Mouse (Mus musculus) forebrain, embryonic 13.5 days (tissue): Measurements from ENCODE around the gene Ccdc88a. TPM values are rescaled to one million over a fixed set of nuclear protein-coding genes. Genes with fewer than 3 reads are reported as not detected.
A peak's percentile ranks its signal among the peaks of the same experiment; 100 is the strongest.

ENCODE experiments used
- ATAC-seq: fragments of 200-750 bp; cut with Nextera tagmentation; 2 replicates; pipeline ENCODE4 v1.8.0; 2017
- H3K27ac ChIP-seq: fragments of 300-500 bp; sonication (generic); 2 replicates; pipeline ENCODE4 v1.5.1; 2015; ENCODE audit warnings: inconsistent platforms, mild to moderate bottlenecking, moderate library complexity
- H3K27me3 ChIP-seq: fragments of 300-500 bp; sonication (generic); 2 replicates; pipeline ENCODE4 v1.6.1; 2015; ENCODE audit warnings: mild to moderate bottlenecking, inconsistent platforms
- H3K36me3 ChIP-seq: fragments of 300-500 bp; sonication (generic); 2 replicates; pipeline ENCODE4 v1.6.1; 2015; ENCODE audit warnings: mild to moderate bottlenecking, inconsistent platforms; ENCODE audit not compliant: poor library complexity, severe bottlenecking
- H3K4me1 ChIP-seq: fragments of 300-500 bp; sonication (generic); 2 replicates; pipeline ENCODE4 v1.6.1; 2015; ENCODE audit warnings: inconsistent platforms
- H3K4me2 ChIP-seq: fragments of 300-500 bp; sonication (generic); 2 replicates; pipeline ENCODE4 v1.6.1; 2015; ENCODE audit warnings: inconsistent platforms, mild to moderate bottlenecking, moderate library complexity
- H3K4me3 ChIP-seq: fragments of 300-500 bp; sonication (generic); 2 replicates; pipeline ENCODE4 v1.5.1; 2015; ENCODE audit warnings: mild to moderate bottlenecking, inconsistent platforms
- H3K9ac ChIP-seq: fragments of 300-500 bp; sonication (generic); 2 replicates; pipeline ENCODE4 v1.6.1; 2015; ENCODE audit warnings: mild to moderate bottlenecking, inconsistent platforms
- H3K9me3 ChIP-seq: fragments of 300-500 bp; sonication (generic); replicated peaks from 2 replicates; pipeline ENCODE4 v1.6.1; 2016; ENCODE audit warnings: inconsistent platforms
- WGBS: fragments of 180-500 bp; shearing (Covaris S2); methylation state at CpG from one replicate; pipeline ENCODE4 v1.1.7; 2015; 5-methylcytosine and 5-hydroxymethylcytosine counted together
- polyA plus RNA-seq: library from polyadenylated mRNA; unstranded; fragments of >200 nt; fragmentation: Nextera tagmentation; extraction: Ambion mirVana; gene quantifications from 2 replicates; pipeline ENCODE4 v1.2.1, GENCODE M21; 2015

The Ccdc88a gene
- polyA plus RNA-seq, 1 experiment from 2014 or later: 80.6 TPM

DNA sequence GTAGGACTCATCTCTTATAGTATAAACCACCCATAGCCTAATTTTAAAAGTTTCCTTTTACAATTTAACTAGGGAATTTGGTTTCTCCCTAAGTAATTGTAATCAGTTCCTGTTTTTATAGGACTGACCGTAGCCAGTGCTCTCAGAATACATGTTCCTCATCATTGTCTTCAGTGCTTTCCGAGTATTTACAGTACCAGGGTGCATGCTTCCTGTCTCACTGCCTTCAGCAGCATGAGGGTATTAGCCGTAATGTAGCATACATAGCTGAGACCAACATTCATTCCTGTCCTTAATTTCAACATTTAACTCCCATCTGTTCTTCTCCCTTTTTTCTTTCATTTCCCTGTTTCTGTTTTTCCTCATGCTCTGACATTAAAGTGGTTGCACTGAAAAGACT, 123.5 kb downstream of the Ccdc88a start:
- H3K4me3 ChIP-seq: no peak overlapping the region
- H3K9me3 ChIP-seq: no peaks in the 10 kb centered on the region
- no peaks in the 10 kb centered on the region for H3K27me3 ChIP-seq
- WGBS: 87% methylated on average over 3 of the region's 3 CpGs
- H3K36me3 ChIP-seq: peaks cover 45% of the 10 kb centered on the region
- no peak overlapping the region for H3K4me2 ChIP-seq
- H3K9ac ChIP-seq: no peak overlapping the region
- ATAC-seq: no peak
- H3K27ac ChIP-seq: no peak overlapping the region
- no peaks in the 10 kb centered on the region for H3K4me1 ChIP-seq

DNA sequence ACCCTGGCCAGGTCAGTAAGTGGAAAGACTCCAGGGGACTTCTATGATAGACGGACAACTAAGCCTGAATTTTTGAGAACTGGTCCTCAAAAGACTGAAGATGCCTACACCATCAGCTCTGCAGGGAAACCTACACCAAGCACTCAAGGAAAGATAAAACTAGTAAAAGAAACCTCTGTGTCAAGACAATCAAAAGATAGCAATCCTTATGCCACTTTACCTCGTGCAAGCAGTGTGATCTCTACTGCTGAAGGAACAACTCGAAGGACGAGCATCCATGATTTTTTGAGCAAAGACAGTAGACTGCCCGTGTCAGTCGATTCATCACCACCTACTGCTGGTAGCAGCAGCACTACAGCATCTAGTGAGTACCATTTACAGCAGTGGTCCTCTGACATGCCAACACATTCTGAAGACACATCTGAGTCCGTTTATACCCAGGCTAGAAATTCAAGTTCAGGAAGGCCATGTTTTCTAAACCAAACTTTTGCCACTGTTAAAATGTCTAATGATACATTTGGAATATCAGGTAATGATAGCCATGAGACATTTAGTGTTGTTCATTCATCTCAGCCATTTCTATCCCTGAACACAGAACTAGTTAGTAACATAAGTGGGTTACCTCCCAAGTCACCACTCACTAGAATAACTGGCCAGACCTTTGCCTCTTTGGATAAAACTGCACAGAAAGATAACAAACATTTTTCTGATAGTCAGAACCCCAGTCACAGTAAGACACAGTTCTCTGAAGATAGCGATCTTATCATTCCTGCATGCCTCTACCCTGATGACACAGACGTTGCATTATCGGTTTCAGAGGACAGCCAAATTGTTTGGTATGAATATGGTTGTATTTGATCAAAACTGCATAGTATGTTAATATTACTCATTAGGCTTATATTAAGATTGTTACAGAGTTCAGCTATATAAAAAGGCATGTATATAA, 130.8 kb downstream of the Ccdc88a start:
- H3K9me3 ChIP-seq: no peaks in the 10 kb centered on the region
- no peak overlapping the region for H3K27ac ChIP-seq
- H3K36me3 ChIP-seq: peaks cover 39% of the 10 kb centered on the region
- H3K4me2 ChIP-seq: no peak overlapping the region
- 91% methylated on average over 10 of the region's 10 CpGs for WGBS
- H3K4me1 ChIP-seq: no peaks in the 10 kb centered on the region
- H3K27me3 ChIP-seq: no peaks in the 10 kb centered on the region
- no peak overlapping the region for H3K4me3 ChIP-seq
- no peak for ATAC-seq
- no peak overlapping the region for H3K9ac ChIP-seq

DNA sequence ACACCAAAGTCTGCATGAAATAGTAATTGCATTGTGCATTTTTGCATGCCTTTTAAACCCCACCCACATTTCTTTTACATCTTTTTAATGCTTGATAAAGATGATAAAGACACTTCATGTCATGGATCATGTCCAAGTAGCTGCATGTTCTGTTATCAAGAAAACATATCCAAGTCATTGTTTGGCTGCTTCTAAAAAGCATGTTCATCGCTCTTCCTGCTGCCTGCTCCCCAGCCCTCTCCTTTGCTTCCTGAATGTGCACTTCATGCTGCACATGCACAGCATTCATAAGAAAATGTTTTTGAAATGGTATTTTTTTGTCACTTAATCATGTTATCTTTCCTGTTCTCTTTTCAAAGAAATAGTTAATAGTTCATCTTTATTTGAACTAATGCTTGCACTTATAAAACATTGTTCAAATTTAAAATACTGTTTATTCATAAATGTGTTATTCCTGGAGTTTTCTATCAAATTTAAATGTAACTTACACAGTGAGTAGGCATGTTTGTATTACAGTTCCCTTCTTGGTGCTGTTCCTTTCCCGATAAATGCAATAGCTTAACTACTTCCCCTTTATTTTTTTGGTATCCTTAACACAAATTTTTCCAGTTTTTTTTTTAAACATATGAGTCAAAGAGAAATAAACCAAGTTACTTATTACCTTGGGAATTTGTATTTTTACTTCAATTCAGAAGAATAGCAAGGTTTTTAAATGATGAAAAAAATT, 131.6 kb downstream of the Ccdc88a start:
- WGBS: 97% methylated on average over 2 of the region's 2 CpGs
- H3K4me3 ChIP-seq: no peak overlapping the region
- H3K9ac ChIP-seq: no peak overlapping the region
- peaks cover 38% of the 10 kb centered on the region for H3K36me3 ChIP-seq
- ATAC-seq: no peak
- no peaks in the 10 kb centered on the region for H3K27me3 ChIP-seq
- no peak overlapping the region for H3K4me2 ChIP-seq
- no peak overlapping the region for H3K27ac ChIP-seq
- H3K4me1 ChIP-seq: no peaks in the 10 kb centered on the region
- no peaks in the 10 kb centered on the region for H3K9me3 ChIP-seq

DNA sequence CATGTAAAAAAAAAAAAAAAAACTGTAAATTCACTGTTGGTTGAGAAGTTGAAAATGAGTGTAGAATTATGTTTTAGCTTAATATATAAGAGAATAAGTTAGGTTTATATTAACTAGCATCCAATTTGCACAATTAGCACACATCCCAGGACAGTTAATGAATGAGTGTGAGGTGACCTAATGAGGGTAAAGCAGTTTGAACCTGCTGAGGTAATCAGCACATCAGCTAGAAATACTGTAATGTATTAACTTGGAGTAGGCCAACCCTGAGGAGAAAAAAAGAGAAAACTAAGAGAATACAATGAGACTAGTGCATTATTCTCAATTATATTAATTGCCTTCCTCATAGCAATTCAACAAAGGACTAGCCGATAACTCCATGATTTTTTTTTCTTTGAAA, 136.0 kb downstream of the Ccdc88a start:
- no peak for ATAC-seq
- WGBS: 93% methylated on average over 1 of the region's 1 CpGs

DNA sequence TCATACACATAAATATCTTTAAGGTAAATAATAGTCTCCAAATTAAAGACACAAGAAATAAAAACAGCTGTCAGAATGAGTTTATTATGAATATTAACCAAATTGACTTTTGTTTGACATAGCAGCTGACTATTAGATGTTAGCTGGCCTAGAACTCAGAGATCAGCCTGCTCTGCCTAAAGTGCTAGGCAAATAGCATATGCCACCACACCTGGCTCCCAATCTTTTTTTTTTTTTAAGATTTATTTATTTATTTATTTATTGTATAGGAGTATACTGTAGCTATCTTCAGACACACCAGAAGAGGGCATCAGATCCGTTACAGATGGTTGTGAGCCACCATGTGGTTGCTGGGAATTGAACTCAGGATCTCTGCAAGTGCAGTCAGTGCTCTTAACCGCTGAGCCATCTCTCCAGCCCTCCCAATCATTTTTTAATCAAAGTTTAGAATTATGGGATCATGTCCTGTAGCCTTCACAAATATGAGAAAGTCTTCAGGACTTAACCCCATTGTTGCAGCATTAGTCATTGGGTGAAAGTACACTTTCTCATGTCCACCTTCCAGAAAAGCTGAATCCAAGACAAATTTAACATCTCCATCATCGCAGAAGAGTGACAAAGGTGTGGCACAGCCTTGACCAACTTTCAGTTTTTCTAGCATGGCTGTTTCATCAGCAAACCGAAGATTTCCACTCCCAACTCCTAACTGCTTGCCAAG, 139.5 kb downstream of the Ccdc88a start:
- 90% methylated on average over 4 of the region's 4 CpGs for WGBS
- no peaks in the 10 kb centered on the region for H3K9me3 ChIP-seq

More for the DNA sequence above, 136.0 kb downstream of the Ccdc88a start:
- Histone ChIP-seq H3K9ac (no peak overlapping the region), H3K27me3 (no peaks in the 10 kb centered on the region), H3K4me1 (peaks cover 9% of the 10 kb centered on the region; the same call in 1 of the 2 replicates), H3K36me3 (peaks cover 33% of the 10 kb centered on the region), H3K4me3 (no peak overlapping the region), H3K27ac (no peak overlapping the region), H3K4me2 (no peak overlapping the region), H3K9me3 (no peaks in the 10 kb centered on the region)

DNA sequence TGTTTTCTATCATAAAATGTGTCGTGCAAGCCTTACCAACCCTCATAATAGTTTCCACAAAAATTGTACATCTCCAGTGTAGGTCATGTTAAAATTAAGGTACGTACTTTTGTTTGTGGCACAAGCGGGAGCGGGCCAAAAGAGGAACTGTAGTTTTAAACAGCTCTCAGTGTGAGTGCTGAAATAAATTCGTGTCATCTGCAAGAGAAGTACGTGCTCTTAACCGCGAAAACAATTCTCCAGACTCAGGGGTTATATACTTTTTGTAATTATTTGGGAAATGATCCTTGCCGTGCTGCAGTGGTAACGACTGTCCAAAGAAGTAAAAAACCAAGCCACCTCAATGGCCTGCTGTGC, 140.8 kb downstream of the Ccdc88a start:
- peak overlapping the region; percentile 66 for H3K9ac ChIP-seq
- H3K9me3 ChIP-seq: no peaks in the 10 kb centered on the region
- no peaks in the 10 kb centered on the region for H3K27me3 ChIP-seq
- H3K4me2 ChIP-seq: peak overlapping the region; percentile 68
- peak overlapping the region; percentile 58 for H3K4me3 ChIP-seq
- WGBS: 27% methylated on average over 10 of the region's 10 CpGs
- H3K4me1 ChIP-seq: peaks cover 10% of the 10 kb centered on the region; the same call in 1 of the 2 replicates
- H3K27ac ChIP-seq: peak overlapping the region; percentile 48
- peaks cover 18% of the 10 kb centered on the region; the same call in 1 of the 2 replicates for H3K36me3 ChIP-seq
- no peak for ATAC-seq

More for the DNA sequence above, 139.5 kb downstream of the Ccdc88a start:
- no peak for ATAC-seq
- H3K36me3 ChIP-seq: peaks cover 18% of the 10 kb centered on the region; the same call in 1 of the 2 replicates
- H3K27ac ChIP-seq: no peak overlapping the region
- H3K27me3 ChIP-seq: no peaks in the 10 kb centered on the region
- no peak overlapping the region for H3K9ac ChIP-seq
- peaks cover 10% of the 10 kb centered on the region; the same call in 1 of the 2 replicates for H3K4me1 ChIP-seq
- no peak overlapping the region for H3K4me2 ChIP-seq
- no peak overlapping the region for H3K4me3 ChIP-seq

DNA sequence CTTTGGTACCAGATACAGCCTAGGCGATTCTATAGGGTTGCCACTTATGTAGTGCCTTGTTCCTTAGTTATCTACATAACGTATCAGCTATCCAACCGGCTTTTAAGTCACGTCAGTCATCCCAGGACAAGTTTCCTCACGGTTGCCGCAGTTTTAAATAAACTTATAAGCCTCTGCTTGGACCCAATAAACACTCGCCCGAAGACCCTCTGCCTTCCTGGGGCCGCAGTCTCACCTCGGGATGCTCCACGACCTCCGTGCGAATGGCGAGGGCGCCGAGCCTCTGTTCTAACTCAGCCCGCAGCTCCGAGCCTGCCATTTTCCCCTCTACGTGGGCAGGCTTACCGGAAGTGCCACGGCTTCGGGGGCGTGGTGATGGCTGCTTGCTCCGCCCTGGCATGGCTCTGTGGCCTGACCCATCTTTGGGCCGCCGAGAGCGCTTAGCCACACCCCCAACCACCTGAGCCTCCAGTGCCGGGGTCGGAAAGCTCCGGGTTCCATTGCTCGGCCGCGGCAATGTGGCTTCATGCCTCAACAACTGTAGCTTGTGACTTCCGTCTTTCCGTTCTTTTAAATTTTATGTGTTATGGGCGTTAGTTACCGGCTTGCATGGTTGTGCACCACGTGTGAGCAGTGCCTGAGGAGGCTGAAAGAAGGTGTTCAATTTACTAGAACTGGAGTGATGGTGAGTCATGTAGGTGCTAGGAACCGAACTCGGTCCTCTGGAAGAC, 141.4 kb downstream of the Ccdc88a start, which contains the start of gene Prorsd1:
TSS of gene Prorsd1 (minus strand) at position 352 of the 731 bp plus-strand sequence.
- Histone ChIP-seq H3K9me3 (no peaks in the 10 kb centered on the region), H3K4me3 (peak within 1 kb of the TSS; percentile 58), H3K9ac (peak within 1 kb of the TSS; percentile 66), H3K27me3 (no peaks in the 10 kb centered on the region), H3K4me2 (peak within 1 kb of the TSS; percentile 68), H3K27ac (peak within 1 kb of the TSS; percentile 48), H3K4me1 (peaks cover 10% of the 10 kb centered on the region; the same call in 1 of the 2 replicates), H3K36me3 (peaks cover 16% of the 10 kb centered on the region; the same call in 1 of the 2 replicates)
- WGBS: 3% methylated on average over 40 of the region's 40 CpGs
- ATAC-seq: peak; percentile 99

DNA sequence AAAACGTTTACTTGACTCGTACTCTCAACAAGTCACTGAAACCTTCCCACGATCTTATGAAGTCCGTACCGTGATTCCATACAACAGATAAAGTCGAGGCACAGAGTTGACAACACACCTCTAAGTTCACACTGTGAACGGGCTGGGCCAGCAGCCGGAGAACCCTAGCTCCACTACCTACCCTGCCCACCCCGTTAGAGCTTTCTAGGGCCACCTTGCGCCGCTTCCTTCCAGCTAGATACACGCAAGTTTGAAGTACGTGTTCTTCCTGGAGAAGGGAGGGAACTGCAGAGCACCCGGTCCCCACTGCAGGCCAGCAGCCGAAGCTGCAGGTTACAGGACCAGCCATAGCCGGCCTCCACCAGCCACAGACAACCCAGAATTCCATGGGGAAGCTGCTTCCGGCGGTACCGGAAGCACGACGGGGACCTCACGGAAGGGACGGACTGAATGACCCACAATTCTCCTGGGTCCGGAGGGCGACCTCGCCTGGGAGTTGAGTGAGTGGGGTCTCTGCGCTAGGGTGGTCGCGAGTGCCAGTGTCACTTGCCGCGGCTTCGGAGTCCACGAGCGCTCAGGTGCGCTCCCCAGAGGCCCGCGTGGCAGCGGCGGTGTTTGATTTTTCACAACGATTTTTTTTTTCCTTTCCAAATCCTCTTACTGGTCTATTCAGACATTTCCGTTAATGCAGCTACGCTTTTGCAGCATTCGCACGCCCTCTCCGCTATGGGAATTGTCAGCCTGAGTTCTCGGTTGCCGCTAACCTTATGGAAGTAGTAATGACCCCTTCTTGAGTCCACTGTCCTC, 152.7 kb downstream of the Ccdc88a start, which contains the start of gene Mtif2:
TSS of gene Mtif2 (plus strand) at position 421 of the 807 bp plus-strand sequence.
- H3K27ac ChIP-seq: peak within 1 kb of the TSS; percentile 81
- H3K4me2 ChIP-seq: peak within 1 kb of the TSS; percentile 77
- ATAC-seq: peak; percentile 97
- H3K4me1 ChIP-seq: peaks cover 21% of the 10 kb centered on the region
- H3K36me3 ChIP-seq: peaks cover 13% of the 10 kb centered on the region; the same call in 1 of the 2 replicates
- H3K9ac ChIP-seq: peak within 1 kb of the TSS; percentile 81
- WGBS: 3% methylated on average over 47 of the region's 47 CpGs
- H3K27me3 ChIP-seq: no peaks in the 10 kb centered on the region
- no peaks in the 10 kb centered on the region for H3K9me3 ChIP-seq
- H3K4me3 ChIP-seq: peak within 1 kb of the TSS; percentile 58

DNA sequence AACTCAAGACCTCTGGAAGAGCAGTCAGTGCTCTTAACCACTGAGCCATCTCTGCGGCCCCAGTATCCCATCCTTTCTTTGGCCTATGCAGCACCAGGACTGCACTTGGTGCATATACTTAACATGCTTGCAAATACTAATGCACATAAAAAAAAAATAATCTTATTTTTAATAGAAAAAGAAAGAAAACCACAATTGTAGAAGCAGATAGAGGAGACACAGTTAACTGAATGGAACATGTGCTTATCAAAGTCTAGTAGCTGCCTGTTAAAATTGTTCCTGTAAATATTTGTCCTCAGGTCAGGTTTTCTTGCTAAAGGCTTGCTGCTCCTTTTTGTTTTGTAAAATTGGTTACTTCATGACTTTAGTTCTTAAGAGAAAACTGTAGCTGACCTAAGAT, 164.7 kb downstream of the Ccdc88a start:
- Histone ChIP-seq H3K27ac (no peak overlapping the region), H3K36me3 (peaks cover 72% of the 10 kb centered on the region), H3K27me3 (no peaks in the 10 kb centered on the region), H3K4me1 (no peaks in the 10 kb centered on the region), H3K4me2 (no peak overlapping the region), H3K4me3 (no peak overlapping the region), H3K9me3 (no peaks in the 10 kb centered on the region), H3K9ac (no peak overlapping the region)
- no peak for ATAC-seq
- WGBS: 97% methylated on average over 1 of the region's 1 CpGs

DNA sequence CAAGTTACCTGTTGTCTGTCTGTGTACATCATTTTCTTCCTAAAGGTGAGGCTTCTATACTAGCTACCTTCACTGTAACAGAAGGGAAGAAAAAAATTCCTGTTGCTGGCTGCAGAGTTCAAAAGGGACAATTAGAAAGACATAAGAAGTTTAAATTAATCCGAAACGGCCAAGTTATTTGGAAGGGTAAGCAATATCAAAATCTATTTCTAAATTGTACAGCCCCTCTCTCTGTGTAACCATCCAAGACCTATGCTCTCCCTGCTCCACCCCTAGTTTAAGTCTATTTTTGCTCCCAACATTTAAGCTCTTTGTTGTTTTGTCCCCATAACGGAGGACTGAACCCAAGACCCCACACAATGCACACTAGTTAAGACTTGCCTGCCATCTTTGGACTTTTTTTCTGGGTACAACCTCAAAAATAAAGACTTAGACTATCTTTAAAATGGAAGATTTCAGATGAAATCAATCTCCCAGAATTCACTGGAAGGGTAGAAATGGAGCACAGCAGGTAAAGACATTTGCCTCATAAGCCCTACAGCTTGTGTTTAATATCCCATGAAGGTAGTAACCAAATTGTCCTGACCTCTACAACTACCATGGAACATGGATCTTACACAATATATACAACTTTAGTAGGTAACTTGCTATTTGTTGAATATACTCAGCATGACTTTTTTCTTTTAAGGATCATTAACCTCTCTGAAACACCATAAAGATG, 170.9 kb downstream of the Ccdc88a start:
- no peaks in the 10 kb centered on the region for H3K9me3 ChIP-seq
- no peak for ATAC-seq
- WGBS: 89% methylated on average over 3 of the region's 3 CpGs
- H3K36me3 ChIP-seq: peaks cover 55% of the 10 kb centered on the region
- H3K27me3 ChIP-seq: no peaks in the 10 kb centered on the region
- H3K9ac ChIP-seq: no peak overlapping the region
- no peak overlapping the region for H3K27ac ChIP-seq
- no peak overlapping the region for H3K4me2 ChIP-seq
- no peak overlapping the region for H3K4me3 ChIP-seq
- peaks cover 16% of the 10 kb centered on the region for H3K4me1 ChIP-seq
